Mouse (Mus musculus) liver, embryonic 13.5 days (tissue): ENCODE measurements around the gene Cfap100. TPM values are rescaled to one million over a fixed set of nuclear protein-coding genes. Genes with fewer than 3 reads are reported as not detected.
A peak's percentile ranks its signal among the peaks of the same experiment; 100 is the strongest.

ENCODE experiments used
- ATAC-seq: fragments of 200-750 bp; cut with Nextera tagmentation; 2 replicates; pipeline ENCODE4 v1.8.0; 2017; ENCODE audit warnings: low read depth, mild to moderate bottlenecking, moderate number of reproducible peaks, moderate library complexity
- DNase-seq: peaks from one replicate; pipeline ENCODE4 v3.0.0; 2022
- H3K27ac ChIP-seq: fragments of 300-500 bp; sonication (generic); 2 replicates; pipeline ENCODE4 v1.5.1; 2015; ENCODE audit warnings: moderate library complexity, mild to moderate bottlenecking, inconsistent platforms
- H3K27me3 ChIP-seq: fragments of 300-500 bp; sonication (generic); 2 replicates; pipeline ENCODE4 v1.6.1; 2015; ENCODE audit warnings: mild to moderate bottlenecking, inconsistent platforms
- H3K36me3 ChIP-seq: fragments of 300-500 bp; sonication (generic); 2 replicates; pipeline ENCODE4 v1.6.1; 2015; ENCODE audit warnings: mild to moderate bottlenecking, inconsistent platforms
- H3K4me1 ChIP-seq: fragments of 300-500 bp; sonication (generic); replicated peaks from 2 replicates; pipeline ENCODE4 v1.6.1; 2015; ENCODE audit warnings: inconsistent platforms
- H3K4me2 ChIP-seq: fragments of 300-500 bp; sonication (generic); 2 replicates; pipeline ENCODE4 v1.6.1; 2015; ENCODE audit warnings: inconsistent platforms, mild to moderate bottlenecking, moderate library complexity
- H3K4me3 ChIP-seq: fragments of 300-500 bp; sonication (generic); replicated peaks from 2 replicates; pipeline ENCODE4 v1.5.1; 2015; ENCODE audit warnings: mild to moderate bottlenecking, inconsistent platforms
- H3K9ac ChIP-seq: fragments of 300-500 bp; sonication (generic); 2 replicates; pipeline ENCODE4 v1.6.1; 2015; ENCODE audit warnings: mild to moderate bottlenecking, inconsistent platforms
- H3K9me3 ChIP-seq: fragments of 300-500 bp; sonication (generic); replicated peaks from 2 replicates; pipeline ENCODE4 v1.6.1; 2016; ENCODE audit warnings: inconsistent platforms
- WGBS: fragments of 180-500 bp; shearing (Covaris S2); methylation state at CpG from one replicate; pipeline ENCODE4 v1.1.7; 2015; ENCODE audit not compliant: insufficient replicate concordance; 5-methylcytosine and 5-hydroxymethylcytosine counted together
- polyA plus RNA-seq: library from polyadenylated mRNA; unstranded; fragments of >200 nt; fragmentation: Nextera tagmentation; extraction: Ambion mirVana; gene quantifications from 2 replicates; pipeline ENCODE4 v1.2.1, GENCODE M21; 2015

The Cfap100 gene
- polyA plus RNA-seq = 0.22 TPM in 1 of 2 replicates, not detected in the other

DNA sequence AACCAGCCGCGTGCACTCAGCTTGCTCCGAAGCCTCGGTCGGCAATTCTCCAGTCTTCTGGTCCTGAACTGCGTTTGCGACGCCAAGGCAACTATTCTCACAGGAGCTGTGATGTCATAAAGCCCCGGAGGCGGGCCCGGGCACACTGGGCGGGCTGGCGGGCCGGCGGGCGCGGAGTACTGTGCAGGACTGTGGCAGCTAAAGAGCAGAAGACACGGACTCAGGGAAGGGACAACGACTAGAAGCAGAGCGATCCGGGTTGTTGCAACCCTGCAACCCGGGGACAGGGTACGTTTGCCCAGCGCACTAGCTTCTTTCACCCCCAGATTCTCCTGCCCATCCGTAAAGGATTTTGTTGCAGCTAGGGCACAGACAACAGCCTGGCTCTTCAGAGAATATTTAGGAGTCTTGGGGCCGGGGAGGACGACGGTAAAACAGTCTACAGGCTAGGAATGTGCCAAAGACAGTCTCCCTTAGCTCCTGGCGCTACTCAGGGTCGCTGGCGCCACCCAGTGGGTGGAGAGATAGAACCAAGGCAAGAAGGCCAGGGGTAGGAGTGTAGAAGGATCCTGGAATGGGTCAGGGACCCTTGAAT, at the start of gene Cfap100:
TSS of gene Cfap100 (minus strand) at position 418 of the 595 bp plus-strand sequence.
- H3K27me3 ChIP-seq = peaks cover 22% of the 10 kb centered on the region
- ATAC-seq (peak; percentile 61), DNase-seq (peak; percentile 27)
- peak within 1 kb of the TSS; percentile 40 for H3K4me3 ChIP-seq
- peaks cover 7% of the 10 kb centered on the region for H3K4me1 ChIP-seq
- no peaks in the 10 kb centered on the region for H3K9me3 ChIP-seq
- H3K4me2 ChIP-seq = peak within 1 kb of the TSS; percentile 61
- H3K9ac ChIP-seq = no peak within 1 kb of the TSS
- no peaks in the 10 kb centered on the region for H3K36me3 ChIP-seq
- 1% methylated on average over 31 of the region's 31 CpGs for WGBS
- H3K27ac ChIP-seq = no peak within 1 kb of the TSS

GRCm38 (mm10) chr6:90476941-90477518, 48.4 kb upstream of the Cfap100 start:
- 38% methylated on average over 14 of the region's 14 CpGs for WGBS
- H3K36me3 ChIP-seq = no peaks in the 10 kb centered on the region
- H3K9ac ChIP-seq = no peak overlapping the region
- H3K27ac ChIP-seq = no peak overlapping the region
- no peaks in the 10 kb centered on the region for H3K27me3 ChIP-seq
- H3K4me2 ChIP-seq = no peak overlapping the region
- ATAC-seq (no peak), DNase-seq (no peak)
- H3K9me3 ChIP-seq = no peaks in the 10 kb centered on the region
- peaks cover 14% of the 10 kb centered on the region for H3K4me1 ChIP-seq
- H3K4me3 ChIP-seq = no peak overlapping the region

DNA sequence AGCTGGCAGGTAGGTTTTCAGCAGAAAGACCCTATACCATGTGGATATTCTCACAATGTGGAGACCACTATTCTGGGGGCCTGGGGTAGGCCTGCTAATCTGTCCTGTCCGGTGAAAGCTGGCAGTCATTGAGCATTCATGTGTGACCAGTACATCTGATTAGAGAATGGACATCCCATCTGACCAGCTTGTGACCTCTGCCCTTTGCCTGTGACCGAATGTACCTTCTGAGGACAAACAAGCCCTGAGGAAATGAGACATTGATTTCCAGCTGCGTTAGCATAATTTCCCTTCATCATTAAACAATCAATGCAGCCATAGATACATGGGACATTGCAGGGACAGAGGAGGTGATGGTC, 47.2 kb upstream of the Cfap100 start:
- no peak overlapping the region for H3K9ac ChIP-seq
- 63% methylated on average over 3 of the region's 3 CpGs for WGBS
- H3K27me3 ChIP-seq = no peaks in the 10 kb centered on the region
- no peak overlapping the region for H3K4me3 ChIP-seq
- H3K27ac ChIP-seq = no peak overlapping the region; the same call in 1 of the 2 replicates
- ATAC-seq = peak; percentile 39; the same call in 1 of the 2 replicates
- H3K4me1 ChIP-seq = peaks cover 14% of the 10 kb centered on the region
- no peak overlapping the region for H3K4me2 ChIP-seq
- DNase-seq = no peak
- no peaks in the 10 kb centered on the region for H3K9me3 ChIP-seq
- H3K36me3 ChIP-seq = no peaks in the 10 kb centered on the region

- H3K36me3 ChIP-seq = no peaks in the 10 kb centered on the region
- ATAC-seq (no peak), DNase-seq (no peak)
- 62% methylated on average over 4 of the region's 4 CpGs for whole genome bisulfite sequencing
- no peak overlapping the region for H3K4me3 ChIP-seq
- no peak overlapping the region for H3K9ac ChIP-seq
- no peaks in the 10 kb centered on the region for H3K27me3 ChIP-seq
- H3K4me2 ChIP-seq = no peak overlapping the region
- no peak overlapping the region; the same call in 1 of the 2 replicates for H3K27ac ChIP-seq
- H3K9me3 ChIP-seq = no peaks in the 10 kb centered on the region
- H3K4me1 ChIP-seq = peaks cover 14% of the 10 kb centered on the region
These were observed 46.7 kb upstream of the Cfap100 start for GRCm38 (mm10) chr6:90475176-90475853.

GRCm38 (mm10) chr6:90474361-90474750, 45.8 kb upstream of the Cfap100 start:
- Histone ChIP-seq H3K27ac (no peak overlapping the region), H3K9ac (no peak overlapping the region), H3K9me3 (no peaks in the 10 kb centered on the region), H3K4me2 (no peak overlapping the region), H3K4me1 (peaks cover 14% of the 10 kb centered on the region), H3K36me3 (no peaks in the 10 kb centered on the region), H3K4me3 (no peak overlapping the region), H3K27me3 (no peaks in the 10 kb centered on the region)
- DNase-seq (no peak), ATAC-seq (no peak)
- WGBS = 63% methylated on average over 3 of the region's 3 CpGs

GRCm38 (mm10) chr6:90473630-90474360, 45.2 kb upstream of the Cfap100 start:
- 80% methylated on average over 24 of the region's 24 CpGs for WGBS
- Histone ChIP-seq H3K9ac (no peak overlapping the region), H3K27ac (no peak overlapping the region), H3K36me3 (no peaks in the 10 kb centered on the region), H3K4me1 (peaks cover 14% of the 10 kb centered on the region), H3K4me3 (no peak overlapping the region), H3K4me2 (no peak overlapping the region), H3K9me3 (no peaks in the 10 kb centered on the region), H3K27me3 (no peaks in the 10 kb centered on the region)
- ATAC-seq = no peak
- no peak for DNase-seq

DNA sequence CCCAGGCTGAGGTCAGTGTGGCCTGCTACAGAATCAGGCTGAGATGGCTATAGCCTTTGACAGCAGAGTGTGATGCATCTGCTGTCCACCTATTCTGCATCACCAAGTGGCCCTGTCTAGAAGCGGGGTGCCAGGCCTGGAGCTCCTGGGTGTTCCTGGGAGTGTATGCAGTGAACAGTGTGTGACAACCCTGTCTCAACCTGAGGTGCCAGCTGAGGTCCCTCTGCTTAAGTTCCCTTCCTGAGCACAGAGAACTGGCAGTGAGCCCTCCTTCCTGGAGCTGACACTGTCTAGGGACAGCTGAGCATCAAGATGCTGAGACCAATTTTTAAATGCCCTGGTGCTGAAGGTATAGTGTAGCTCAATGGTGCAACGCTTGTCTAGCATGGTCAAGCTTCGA, 44.1 kb upstream of the Cfap100 start:
- WGBS = 66% methylated on average over 3 of the region's 3 CpGs
- H3K27me3 ChIP-seq = no peaks in the 10 kb centered on the region
- no peaks in the 10 kb centered on the region for H3K9me3 ChIP-seq
- no peak overlapping the region for H3K9ac ChIP-seq
- no peak overlapping the region for H3K4me3 ChIP-seq
- H3K27ac ChIP-seq = no peak overlapping the region
- ATAC-seq (no peak), DNase-seq (no peak)
- H3K4me2 ChIP-seq = no peak overlapping the region
- H3K36me3 ChIP-seq = no peaks in the 10 kb centered on the region
- peaks cover 14% of the 10 kb centered on the region for H3K4me1 ChIP-seq

DNA sequence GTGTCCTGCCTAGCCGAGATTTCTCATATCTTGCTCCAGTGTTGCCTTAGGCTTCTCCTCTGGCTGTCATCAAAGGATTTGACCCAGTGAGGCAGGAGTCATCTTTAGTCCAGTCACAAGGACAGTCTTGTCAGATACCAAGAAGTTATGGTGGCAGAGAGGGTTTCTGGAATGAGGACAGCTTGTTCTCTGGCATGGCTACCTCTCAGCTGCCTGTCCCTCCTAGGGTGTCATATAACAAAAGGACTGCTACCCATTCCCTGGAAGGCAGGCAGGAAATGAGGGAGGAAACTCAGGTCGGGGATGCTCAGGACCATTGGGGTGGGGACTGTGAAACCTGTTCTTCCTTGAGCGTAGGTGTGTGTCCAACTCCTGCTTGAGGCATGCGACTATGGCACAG, 43.5 kb upstream of the Cfap100 start:
- DNase-seq = no peak
- WGBS = 50% methylated on average over 4 of the region's 4 CpGs

DNA sequence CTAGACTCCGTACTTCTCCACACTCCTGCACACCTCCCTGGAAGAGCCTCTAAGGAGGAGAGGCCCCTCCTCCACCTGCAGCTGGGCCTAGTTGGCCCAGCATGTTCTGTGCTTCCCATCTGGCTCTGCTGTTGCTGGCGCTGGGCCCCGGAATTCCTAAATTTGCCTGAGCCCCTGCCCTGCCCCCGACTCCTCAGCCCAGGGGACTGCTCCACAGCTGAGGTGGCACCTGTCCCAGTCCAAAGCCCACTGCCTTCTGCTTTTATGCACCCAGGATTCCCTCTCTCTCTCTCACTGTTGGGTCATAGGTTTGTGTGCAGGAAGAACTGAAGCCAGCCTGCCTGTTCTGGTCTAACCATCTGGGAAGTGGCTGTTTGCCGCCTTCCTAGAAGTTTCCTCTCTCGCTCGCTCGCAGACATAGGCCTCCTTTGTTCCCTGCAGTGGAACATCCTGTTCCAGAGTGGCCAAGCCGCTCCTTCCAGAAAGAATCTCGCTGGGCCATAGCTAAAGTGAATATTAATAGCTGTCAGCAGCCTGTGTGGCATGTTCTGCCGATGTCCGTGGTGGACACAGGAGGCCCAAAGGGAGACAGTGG, 42.4 kb upstream of the Cfap100 start:
- no peak overlapping the region for H3K9ac ChIP-seq
- ATAC-seq (no peak), DNase-seq (no peak)
- H3K4me2 ChIP-seq = no peak overlapping the region
- no peaks in the 10 kb centered on the region for H3K27me3 ChIP-seq
- no peak overlapping the region for H3K4me3 ChIP-seq
- no peak overlapping the region for H3K27ac ChIP-seq
- H3K9me3 ChIP-seq = no peaks in the 10 kb centered on the region
- 47% methylated on average over 12 of the region's 12 CpGs for WGBS
- H3K4me1 ChIP-seq = peaks cover 14% of the 10 kb centered on the region
- no peaks in the 10 kb centered on the region for H3K36me3 ChIP-seq

More for the DNA sequence above, 43.5 kb upstream of the Cfap100 start:
- no peaks in the 10 kb centered on the region for H3K9me3 ChIP-seq
- H3K4me2 ChIP-seq = no peak overlapping the region
- no peak overlapping the region for H3K27ac ChIP-seq
- ATAC-seq = no peak
- H3K4me1 ChIP-seq = peaks cover 14% of the 10 kb centered on the region
- no peak overlapping the region for H3K4me3 ChIP-seq
- H3K36me3 ChIP-seq = no peaks in the 10 kb centered on the region
- no peaks in the 10 kb centered on the region for H3K27me3 ChIP-seq
- no peak overlapping the region for H3K9ac ChIP-seq

GRCm38 (mm10) chr6:90470255-90470654, 41.7 kb upstream of the Cfap100 start:
- 50% methylated on average over 2 of the region's 2 CpGs for WGBS

DNA sequence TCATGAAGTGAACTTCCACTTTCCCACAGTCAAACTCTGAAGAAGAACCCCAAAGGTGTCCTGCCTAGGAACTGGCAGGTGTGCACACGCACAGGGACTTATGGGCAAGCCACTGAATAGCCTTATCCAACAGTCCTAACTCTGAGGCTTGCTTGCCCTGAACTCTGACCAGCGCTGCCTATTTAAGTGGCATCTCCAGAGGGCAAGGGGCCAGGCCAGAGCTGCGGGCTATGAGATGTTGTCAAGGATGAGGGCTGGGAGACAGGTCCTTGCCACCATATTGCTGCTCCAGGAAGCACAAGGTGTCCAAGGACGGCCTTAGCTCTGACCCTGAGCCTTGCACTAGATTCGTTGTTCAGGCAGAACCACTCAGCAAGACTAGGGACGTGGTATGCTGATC, 40.4 kb upstream of the Cfap100 start:
- peaks cover 11% of the 10 kb centered on the region for H3K27me3 ChIP-seq
- ATAC-seq (no peak), DNase-seq (no peak)
- no peak overlapping the region for H3K9ac ChIP-seq
- 59% methylated on average over 6 of the region's 6 CpGs for WGBS
- H3K4me3 ChIP-seq = no peak overlapping the region
- no peak overlapping the region for H3K27ac ChIP-seq
- H3K9me3 ChIP-seq = no peaks in the 10 kb centered on the region
- H3K36me3 ChIP-seq = no peaks in the 10 kb centered on the region
- peaks cover 13% of the 10 kb centered on the region for H3K4me1 ChIP-seq
- H3K4me2 ChIP-seq = no peak overlapping the region

More at GRCm38 (mm10) chr6:90470255-90470654, 41.7 kb upstream of the Cfap100 start:
- Histone ChIP-seq H3K4me3 (no peak overlapping the region), H3K9me3 (no peaks in the 10 kb centered on the region), H3K4me1 (peaks cover 8% of the 10 kb centered on the region), H3K36me3 (no peaks in the 10 kb centered on the region), H3K27me3 (0 out of 2 replicates have a peak, but pooled peaks cover under 1% of the 10 kb centered on the region), H3K4me2 (no peak overlapping the region), H3K9ac (no peak overlapping the region), H3K27ac (no peak overlapping the region)
- ATAC-seq = no peak
- DNase-seq = no peak
